Mouse (Mus musculus): ENCODE results near the gene Leap2. TPM values are rescaled to one million over a fixed set of nuclear protein-coding genes. Genes with fewer than 3 reads are reported as not detected.
"Not testable (repeated sequence)": the region's sequence is repeated elsewhere in the genome, so short reads cannot be mapped to it uniquely, and the experiment has no call there.

The Leap2 gene
- total RNA-seq, 2 experiments from 2014 or later, result not detected

DNA sequence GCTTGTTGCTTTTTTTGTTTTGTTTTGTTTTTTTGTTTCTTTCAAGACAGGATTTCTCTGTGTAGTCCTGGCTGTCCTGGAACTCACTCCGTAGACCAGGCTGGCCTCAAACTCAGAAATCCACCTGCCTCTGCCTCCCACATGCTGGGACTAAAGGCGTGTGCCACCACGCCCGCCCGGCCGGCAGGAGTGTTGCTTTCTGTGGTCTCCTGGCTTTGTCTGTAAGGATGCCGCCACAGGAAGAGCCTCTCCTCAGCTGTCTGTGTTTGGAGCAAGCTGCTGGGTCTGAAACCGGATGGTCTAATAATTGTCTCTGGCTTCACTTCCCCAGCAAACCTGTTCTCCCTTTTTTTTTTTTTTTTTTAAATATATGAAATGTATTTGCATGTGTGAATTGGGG is 12.5 kb upstream of the Leap2 start:
- no peak for DNase-seq (ENCODE audit: extremely low spot score in 1 of 2, low spot score in 2 of 2)
- Histone ChIP-seq H3K4me3 (no peak overlapping the region), H3K27ac (no peak overlapping the region)
- intact Hi-C loops (cut with DNase I), result no loop called here
- no peak for TF ChIP-seq CTCF (IDR thresholded peaks at IDR 0.05)

DNA sequence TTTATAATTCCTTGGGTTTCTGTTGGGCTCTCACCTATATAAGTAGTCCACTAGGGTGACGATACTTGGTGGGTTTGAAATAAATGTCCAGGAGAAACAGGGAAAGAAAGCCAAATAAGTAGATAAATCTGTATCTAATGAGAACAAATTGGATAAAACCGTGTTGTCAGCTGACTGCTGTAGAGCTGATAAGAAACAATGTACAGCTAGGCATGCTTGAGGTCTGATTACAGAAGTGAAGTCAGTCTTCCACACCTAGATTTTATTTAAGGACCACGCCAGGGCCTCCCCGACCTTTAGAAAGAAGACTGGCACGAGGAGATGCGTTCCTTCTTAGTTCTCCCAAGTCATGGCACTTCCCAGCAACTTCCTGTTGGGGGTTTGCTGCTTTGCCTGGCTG is 10.1 kb upstream of the Leap2 start:
- no peak for TF ChIP-seq CTCF (IDR thresholded peaks at IDR 0.05)
- no peak for DNase-seq (ENCODE audit: extremely low spot score in 1 of 2, low spot score in 2 of 2)
- Histone ChIP-seq H3K27ac (no peak overlapping the region), H3K4me3 (no peak overlapping the region)
- intact Hi-C loops (cut with DNase I), result no loop called here

DNA sequence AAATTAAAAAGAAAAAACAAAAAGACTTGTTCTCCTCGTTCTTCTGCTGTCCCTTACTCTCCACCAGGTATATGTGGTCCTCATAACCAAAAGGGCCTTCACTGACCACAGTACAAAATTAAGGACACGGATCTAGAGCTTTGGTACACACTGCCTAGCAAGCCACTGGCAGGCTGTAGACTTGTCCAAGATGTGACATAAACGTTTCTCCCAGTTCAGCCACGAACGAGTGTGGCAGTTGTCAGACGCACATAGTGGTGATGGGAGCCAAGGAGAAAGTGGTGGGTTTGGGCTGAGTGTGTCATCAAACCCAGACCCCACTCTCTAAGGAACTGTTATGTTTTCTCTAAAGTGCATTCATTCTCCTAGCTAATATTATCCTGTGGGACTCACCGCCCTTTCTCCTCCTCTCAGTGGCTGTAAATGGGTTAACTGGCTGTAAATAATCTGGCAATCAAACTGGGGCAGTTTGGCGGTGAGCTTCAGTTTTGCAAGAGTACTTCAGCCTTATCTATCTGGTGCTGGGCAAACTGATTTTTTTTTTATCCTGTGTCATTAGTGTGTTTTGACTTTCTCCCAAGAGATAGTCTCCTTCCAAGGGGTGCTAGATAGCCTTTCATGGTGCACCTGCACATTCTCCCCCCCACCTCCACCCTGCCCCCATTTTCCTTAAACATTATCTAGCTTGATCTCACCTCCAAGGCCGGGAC is 8.5 kb upstream of the Leap2 start:
- Histone ChIP-seq H3K4me3 (peak overlapping the region; percentile 74), H3K27ac (peak overlapping the region; percentile 94)
- intact Hi-C loops (cut with DNase I), result loop anchor here (2.0 kb wide), 1 partner anchor 131 kb away; the partner anchor contains the start of gene Hspa4
- DNase-seq (ENCODE audit: extremely low spot score in 1 of 2, low spot score in 2 of 2), result no peak
- TF ChIP-seq CTCF (IDR thresholded peaks at IDR 0.05), result no peak; the same call in 1 of the 2 replicates

DNA sequence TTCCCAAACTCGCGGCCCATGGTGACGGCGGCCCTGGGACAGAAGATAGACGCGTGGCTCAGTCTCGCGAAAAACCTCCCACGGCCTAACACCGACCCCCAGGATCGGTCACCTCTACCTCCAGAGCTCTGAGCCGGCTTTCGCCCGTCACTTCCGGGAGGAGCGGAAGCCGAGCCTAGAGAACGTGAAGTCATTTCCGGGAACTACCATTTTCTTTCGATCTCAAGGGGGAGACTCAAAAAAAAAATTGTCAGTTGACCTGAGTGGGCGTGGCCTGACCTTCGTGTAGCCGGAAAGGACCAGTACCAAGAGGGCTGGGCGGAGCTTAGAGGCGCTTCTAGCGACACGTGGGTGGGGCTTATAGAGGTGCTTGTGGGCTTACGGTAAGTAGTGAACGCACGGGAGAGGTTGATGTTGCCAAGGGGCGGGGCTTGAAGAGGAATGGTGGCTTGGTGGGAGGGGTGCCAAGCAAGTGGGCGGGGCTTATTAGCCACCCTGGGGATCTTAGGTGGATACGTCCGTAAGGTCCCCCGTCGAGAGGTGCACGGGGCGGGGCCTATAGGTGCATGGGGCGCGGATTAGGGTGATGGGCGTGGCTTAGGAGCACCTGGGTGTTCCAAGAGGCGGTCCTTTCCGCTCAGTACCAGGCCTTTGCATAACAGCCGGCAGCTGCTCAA is 7.8 kb upstream of the Leap2 start, which contains the start of the genes Uqcrq and Gdf9:
Gene Uqcrq, minus strand, starts transcription at position 162 of the 677 bp plus-strand sequence.
Gene Gdf9, plus strand, starts transcription at position 354 of the 677 bp plus-strand sequence.
- intact Hi-C loops (cut with DNase I), result loop anchor here (2.0 kb wide), 1 partner anchor 130 kb away; the partner anchor contains the start of gene Hspa4
- Histone ChIP-seq H3K27ac (peak within 1 kb of the TSS; percentile 94), H3K4me3 (peak within 1 kb of the TSS; percentile 74)
- DNase-seq (ENCODE audit: extremely low spot score in 1 of 2, low spot score in 2 of 2), result peak; percentile 95 to 98
- no peak; the same call in 1 of the 2 replicates for TF ChIP-seq CTCF (IDR thresholded peaks at IDR 0.05)

DNA sequence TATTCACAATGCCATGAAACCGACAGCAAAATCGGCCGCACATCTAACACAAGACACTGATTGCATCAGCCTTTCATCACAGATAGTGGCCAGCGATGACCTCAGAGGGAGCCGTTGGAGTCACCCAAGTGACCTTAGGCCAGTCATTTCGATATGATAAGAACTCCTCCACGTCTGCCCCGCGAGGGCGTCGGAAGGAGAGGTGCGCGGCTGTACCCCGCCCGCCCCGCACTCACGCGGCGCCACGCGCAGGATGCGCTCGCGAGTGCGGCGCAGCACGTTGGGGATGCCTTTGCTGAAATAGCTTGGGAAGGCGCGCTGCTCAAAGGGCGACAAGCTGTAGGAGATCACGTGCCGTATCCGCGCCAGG is 7.3 kb upstream of the Leap2 start:
- intact Hi-C loops (cut with DNase I), result loop anchor here (2.0 kb wide), 1 partner anchor 129 kb away; the partner anchor contains the start of gene Hspa4
- no peak for TF ChIP-seq CTCF (IDR thresholded peaks at IDR 0.05)
- H3K4me3 ChIP-seq, result peak overlapping the region; percentile 74
- no peak for DNase-seq (ENCODE audit: extremely low spot score in 1 of 2, low spot score in 2 of 2)
- peak overlapping the region; percentile 94 for H3K27ac ChIP-seq

DNA sequence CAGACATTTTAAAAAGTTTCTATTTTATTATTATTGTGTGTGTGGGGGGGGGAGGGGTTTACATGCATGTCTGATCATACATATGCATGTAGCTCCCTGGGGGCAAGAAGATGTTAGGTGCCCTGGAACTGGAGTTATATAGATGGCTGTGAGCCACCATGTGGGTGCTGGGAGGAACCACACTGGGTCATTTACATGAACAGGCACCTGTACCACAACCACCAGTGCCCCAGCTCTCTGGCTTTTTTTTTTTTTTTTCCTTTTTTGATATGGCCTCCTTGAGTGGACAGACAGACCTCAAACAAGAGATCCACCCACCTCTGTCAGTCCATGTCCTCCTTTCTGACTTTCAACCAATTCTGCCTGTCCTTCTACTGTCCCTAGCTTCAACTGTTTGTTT is 6.2 kb upstream of the Leap2 start:
- H3K4me3 ChIP-seq, result peak overlapping the region; percentile 74
- no peak for DNase-seq (ENCODE audit: extremely low spot score in 1 of 2, low spot score in 2 of 2)
- intact Hi-C loops (cut with DNase I), result no loop called here
- no peak overlapping the region for H3K27ac ChIP-seq
- TF ChIP-seq CTCF (IDR thresholded peaks at IDR 0.05), result no peak

DNA sequence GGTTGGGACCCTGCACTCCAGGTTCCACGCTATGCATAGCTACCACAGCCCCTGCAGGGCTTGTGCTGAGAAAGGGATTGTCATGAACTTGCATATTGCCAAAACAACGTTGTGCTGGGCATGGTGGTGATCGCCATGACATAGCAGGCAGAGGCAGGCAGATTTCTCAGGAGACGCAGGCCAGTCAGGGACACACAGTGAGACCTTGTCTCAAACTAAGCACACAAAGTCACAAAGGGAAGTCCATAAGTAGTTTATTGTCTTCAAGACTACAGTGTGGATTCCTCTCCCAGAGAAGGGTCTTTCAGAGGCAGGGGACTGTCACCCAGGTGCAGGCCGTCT is 5.7 kb upstream of the Leap2 start:
- TF ChIP-seq CTCF (IDR thresholded peaks at IDR 0.05), result no peak
- no peak overlapping the region for H3K27ac ChIP-seq
- no peak overlapping the region for H3K4me3 ChIP-seq
- DNase-seq (ENCODE audit: extremely low spot score in 1 of 2, low spot score in 2 of 2), result no peak
- intact Hi-C loops (cut with DNase I), result no loop called here

DNA sequence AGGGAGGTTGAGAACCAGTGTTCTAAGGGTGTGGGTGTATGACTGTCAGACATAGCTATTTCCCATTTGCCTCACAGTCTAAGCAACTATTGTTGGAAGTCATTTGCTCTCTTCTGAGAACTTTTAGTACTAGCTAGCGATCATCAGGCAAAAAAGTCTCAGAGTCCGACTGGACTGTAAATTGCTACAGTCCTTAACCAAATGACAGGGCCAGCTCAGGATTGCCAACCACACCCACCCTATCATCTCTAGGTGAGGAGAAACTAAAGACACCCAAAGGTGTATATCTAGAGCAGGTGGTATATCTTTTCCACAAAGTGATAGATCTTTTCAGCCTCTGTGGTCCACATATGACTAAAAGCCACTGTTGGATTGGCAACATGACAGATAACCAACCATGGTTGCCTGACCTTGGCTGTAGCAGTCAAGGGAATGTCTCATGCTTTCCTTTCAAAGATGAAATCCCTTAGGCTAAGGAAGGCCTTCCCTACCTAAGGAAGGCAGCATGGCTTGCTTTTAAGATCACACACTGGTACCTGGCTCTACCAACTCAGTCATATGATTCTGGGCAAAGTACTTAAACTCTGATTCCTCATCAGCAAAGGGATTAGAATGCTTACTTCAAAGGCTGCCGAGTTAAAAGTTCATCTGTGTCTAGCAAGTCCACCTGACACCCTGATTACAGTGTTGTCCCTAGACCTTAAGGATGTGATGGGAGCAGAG is 5.2 kb upstream of the Leap2 start:
- Histone ChIP-seq H3K27ac (no peak overlapping the region), H3K4me3 (no peak overlapping the region)
- no peak for TF ChIP-seq CTCF (IDR thresholded peaks at IDR 0.05)
- intact Hi-C loops (cut with DNase I), result no loop called here
- DNase-seq (ENCODE audit: extremely low spot score in 1 of 2, low spot score in 2 of 2), result no peak

DNA sequence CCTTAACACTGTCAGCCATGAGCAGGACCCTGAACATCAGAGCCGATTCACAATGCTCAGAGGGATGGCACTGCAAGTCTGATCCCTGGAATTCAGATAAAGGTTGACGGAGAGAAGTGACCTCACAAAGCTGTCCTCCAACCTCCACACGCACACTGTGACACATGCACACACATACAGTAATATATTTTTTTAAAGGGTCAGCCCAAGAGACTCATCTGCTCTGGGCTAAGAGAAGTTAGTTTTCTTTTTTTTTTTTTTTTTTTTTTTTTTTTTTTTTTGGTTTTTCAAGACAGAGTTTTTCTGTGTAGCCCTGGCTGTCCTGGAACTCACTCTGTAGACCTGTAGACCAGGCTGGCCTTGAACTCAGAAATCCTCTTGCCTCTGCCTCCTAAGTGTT is 3.9 kb upstream of the Leap2 start:
- H3K4me3 ChIP-seq; H3K27ac ChIP-seq; intact Hi-C loops (cut with DNase I): not testable (repeated sequence)

DNA sequence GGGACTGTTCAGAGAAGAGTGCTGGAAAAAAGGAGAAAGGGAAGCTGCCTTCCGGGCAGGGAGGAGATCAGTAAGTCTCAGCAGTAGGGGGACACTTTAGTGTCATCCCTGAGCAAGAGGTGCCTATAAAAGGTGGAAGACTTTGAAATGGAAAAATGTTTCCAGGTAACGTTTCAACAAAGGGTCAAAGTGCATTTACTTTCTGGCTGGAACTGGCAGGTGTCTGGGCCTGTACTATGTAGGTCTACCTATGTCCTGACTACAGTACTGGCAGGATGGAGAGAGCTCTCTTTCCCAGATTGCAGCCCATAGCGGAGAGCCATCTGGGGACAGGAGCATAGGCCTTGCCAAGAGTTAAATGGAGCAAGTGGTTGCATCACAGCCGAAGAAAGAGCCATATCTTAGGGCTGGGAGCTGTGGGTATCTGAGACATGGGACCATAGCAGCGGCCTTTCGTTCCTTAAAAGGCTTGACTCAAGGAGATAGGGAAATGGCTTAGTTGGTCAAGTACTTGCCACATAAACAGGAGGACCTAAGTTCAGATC is 2.8 kb upstream of the Leap2 start:
- no peak for TF ChIP-seq CTCF (IDR thresholded peaks at IDR 0.05)
- peak overlapping the region; percentile 69 for H3K27ac ChIP-seq
- DNase-seq (ENCODE audit: extremely low spot score in 1 of 2, low spot score in 2 of 2), result no peak
- intact Hi-C loops (cut with DNase I), result no loop called here
- H3K4me3 ChIP-seq, result no peak overlapping the region

More for the DNA sequence above, 3.9 kb upstream of the Leap2 start:
- not testable (repeated sequence) for DNase-seq (ENCODE audit: extremely low spot score in 1 of 2, low spot score in 2 of 2)

DNA sequence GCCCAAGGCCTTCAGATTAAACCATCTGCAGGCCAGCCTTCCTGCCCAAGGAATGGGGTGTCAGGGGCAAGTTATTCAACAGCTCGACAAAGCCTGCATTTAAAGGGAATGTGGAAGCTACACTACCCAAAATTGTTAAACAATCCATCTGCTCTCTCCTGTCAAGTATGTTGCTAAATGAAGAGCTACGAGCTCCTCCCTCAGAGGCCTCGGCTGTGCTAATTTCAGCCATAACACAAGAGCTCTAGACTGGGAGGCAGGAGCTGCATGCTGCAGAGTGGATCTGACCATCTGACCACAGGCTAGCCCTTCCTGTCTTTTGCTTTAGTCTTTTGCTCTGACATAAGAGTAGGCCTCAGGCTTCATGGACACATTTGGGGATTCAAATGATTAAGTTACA is 2.3 kb upstream of the Leap2 start:
- intact Hi-C loops (cut with DNase I), result no loop called here
- no peak for DNase-seq (ENCODE audit: extremely low spot score in 1 of 2, low spot score in 2 of 2)
- peak overlapping the region; percentile 69 for H3K27ac ChIP-seq
- TF ChIP-seq CTCF (IDR thresholded peaks at IDR 0.05), result no peak
- H3K4me3 ChIP-seq, result no peak overlapping the region

DNA sequence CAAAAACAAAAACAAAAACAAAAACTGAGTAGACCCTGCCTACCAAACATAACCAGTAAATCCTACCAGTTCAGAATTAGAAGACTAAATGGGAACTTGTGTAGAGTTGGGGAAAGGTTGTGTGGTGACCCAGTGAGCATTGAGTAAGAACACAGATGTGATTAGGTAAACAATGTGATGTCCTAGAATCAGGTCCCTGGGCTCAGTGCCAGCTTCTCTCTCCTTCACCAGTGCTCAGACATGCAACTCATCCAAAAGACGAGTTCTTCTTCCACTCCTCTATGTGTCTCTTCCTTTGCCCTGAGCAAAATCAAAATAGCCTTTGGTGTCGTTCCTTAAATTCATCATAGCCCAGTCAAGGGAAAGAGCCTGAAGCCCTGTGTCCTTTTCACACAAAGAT is 1.9 kb upstream of the Leap2 start:
- Histone ChIP-seq H3K4me3 (no peak overlapping the region), H3K27ac (peak overlapping the region; percentile 69)
- intact Hi-C loops (cut with DNase I), result no loop called here
- DNase-seq (ENCODE audit: extremely low spot score in 1 of 2, low spot score in 2 of 2), result no peak
- TF ChIP-seq CTCF (IDR thresholded peaks at IDR 0.05), result no peak
